Mouse (Mus musculus): ENCODE measurements around the gene Gm9639.
"Not testable (repeated sequence)": the region's sequence is repeated elsewhere in the genome, so short reads cannot be mapped to it uniquely, and the experiment has no call there.

The Gm9639 gene

GRCm38 (mm10) chr10:77794976-77795375 is at the start of gene Gm9639:
Gene Gm9639, minus strand, starts transcription at chr10:77795076.
- TF ChIP-seq GATA4 (IDR thresholded peaks at IDR 0.05; ENCODE audit: insufficient replicate concordance, low read length) = no peak

GRCm38 (mm10) chr10:77839006-77839405 is 44.1 kb upstream of the Gm9639 start:
- no peak for TF ChIP-seq GATA4 (IDR thresholded peaks at IDR 0.05; ENCODE audit: insufficient replicate concordance, low read length)

GRCm38 (mm10) chr10:77835647-77836046 is 40.8 kb upstream of the Gm9639 start, which contains the start of gene Krtap10-10:
Gene Krtap10-10, plus strand, starts transcription at chr10:77835947.
- TF ChIP-seq GATA4 (IDR thresholded peaks at IDR 0.05; ENCODE audit: insufficient replicate concordance, low read length) = no peak

- TF ChIP-seq GATA4 (IDR thresholded peaks at IDR 0.05; ENCODE audit: insufficient replicate concordance, low read length) = no peak
Observed at GRCm38 (mm10) chr10:77826951-77827350, 32.1 kb upstream of the Gm9639 start, which contains the start of gene Krtap10-4. Gene Krtap10-4, minus strand, starts transcription at chr10:77827095.

GRCm38 (mm10) chr10:77819203-77819602 is 24.3 kb upstream of the Gm9639 start:
- no peak for TF ChIP-seq GATA4 (IDR thresholded peaks at IDR 0.05; ENCODE audit: insufficient replicate concordance, low read length)

GRCm38 (mm10) chr10:77818523-77818922 is 23.6 kb upstream of the Gm9639 start:
- no peak for TF ChIP-seq GATA4 (IDR thresholded peaks at IDR 0.05; ENCODE audit: insufficient replicate concordance, low read length)

GRCm38 (mm10) chr10:77815514-77815913 is 20.6 kb upstream of the Gm9639 start:
- TF ChIP-seq GATA4 (IDR thresholded peaks at IDR 0.05; ENCODE audit: insufficient replicate concordance, low read length) = no peak

GRCm38 (mm10) chr10:77814382-77814781 is 19.5 kb upstream of the Gm9639 start, which contains the start of gene Gm2696:
Gene Gm2696, plus strand, starts transcription at chr10:77814682.
- TF ChIP-seq GATA4 (IDR thresholded peaks at IDR 0.05; ENCODE audit: insufficient replicate concordance, low read length) = no peak

- TF ChIP-seq GATA4 (IDR thresholded peaks at IDR 0.05; ENCODE audit: insufficient replicate concordance, low read length) = no peak
Observed at GRCm38 (mm10) chr10:77811743-77812142, 16.9 kb upstream of the Gm9639 start, which contains the start of gene Gm9507. Gene Gm9507, minus strand, starts transcription at chr10:77811843.

- TF ChIP-seq GATA4 (IDR thresholded peaks at IDR 0.05; ENCODE audit: insufficient replicate concordance, low read length) = no peak
Observed at GRCm38 (mm10) chr10:77804095-77804494, 9.2 kb upstream of the Gm9639 start.

GRCm38 (mm10) chr10:77798921-77799508 is 4.1 kb upstream of the Gm9639 start, which contains the start of gene Gm19668:
Gene Gm19668, minus strand, starts transcription at chr10:77799133.
- TF ChIP-seq GATA4 (IDR thresholded peaks at IDR 0.05; ENCODE audit: insufficient replicate concordance, low read length) = no peak

- no peak for TF ChIP-seq GATA4 (IDR thresholded peaks at IDR 0.05; ENCODE audit: insufficient replicate concordance, low read length)
Observed at GRCm38 (mm10) chr10:77797677-77798076, 2.8 kb upstream of the Gm9639 start.

- TF ChIP-seq GATA4 (IDR thresholded peaks at IDR 0.05; ENCODE audit: insufficient replicate concordance, low read length) = no peak
Observed at GRCm38 (mm10) chr10:77788621-77789020, 6.3 kb downstream of the Gm9639 start.

GRCm38 (mm10) chr10:77787876-77788275 is 7.0 kb downstream of the Gm9639 start, which contains the start of gene Gm7137:
Gene Gm7137, minus strand, starts transcription at chr10:77788200.
- not testable (repeated sequence) for TF ChIP-seq GATA4 (IDR thresholded peaks at IDR 0.05; ENCODE audit: insufficient replicate concordance, low read length)

GRCm38 (mm10) chr10:77782442-77782841 is 12.4 kb downstream of the Gm9639 start, which contains the start of gene Gm3250:
Gene Gm3250, minus strand, starts transcription at chr10:77782542.
- not testable (repeated sequence) for TF ChIP-seq GATA4 (IDR thresholded peaks at IDR 0.05; ENCODE audit: insufficient replicate concordance, low read length)

GRCm38 (mm10) chr10:77776844-77777243 is 18.0 kb downstream of the Gm9639 start, which contains the start of gene Gm7138:
Gene Gm7138, minus strand, starts transcription at chr10:77776944.
- TF ChIP-seq GATA4 (IDR thresholded peaks at IDR 0.05; ENCODE audit: insufficient replicate concordance, low read length) = not testable (repeated sequence)
